Mouse (Mus musculus): ENCODE measurements around the gene Slc13a2.

DNA sequence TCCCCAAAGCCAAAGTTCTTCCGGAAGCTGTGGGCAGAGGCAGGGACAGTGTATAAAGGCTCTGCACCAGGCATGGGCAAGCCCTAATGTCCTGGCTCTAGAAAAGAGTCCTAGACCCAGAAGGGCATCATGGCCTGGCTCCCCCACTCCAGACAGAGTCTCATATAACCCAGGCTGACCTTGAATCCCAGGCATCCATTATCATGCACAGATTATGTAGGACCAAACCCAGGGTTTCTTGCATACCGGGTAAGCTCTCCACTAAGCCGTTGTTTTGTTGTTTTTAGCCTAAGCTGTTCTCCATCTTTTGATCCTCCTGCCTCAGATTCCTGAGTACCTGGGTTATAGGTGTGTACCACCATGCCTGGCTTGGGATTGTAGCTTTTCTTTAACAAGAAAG, 21.1 kb downstream of the Slc13a2 start:
- no peak for TF ChIP-seq POLR2A (IDR thresholded peaks at IDR 0.05; ENCODE audit: insufficient read depth, low read length)
- TF ChIP-seq EP300 (IDR thresholded peaks at IDR 0.05; ENCODE audit: insufficient read depth, low read depth, low read length), result no peak

Data from ES-Bruce4 (cell line).